Mouse (Mus musculus) ES-E14 (cell line): ENCODE measurements at regions not wholly inside any gene's neighbourhood (a gene's known extent, or its start where the extent isn't known, plus 50 kb on each side); places are given as distances from the start of the nearest gene placed in this dataset.
A peak's percentile ranks its signal among the peaks of the same experiment; 100 is the strongest.

ENCODE experiments used
- DNase-seq: peaks from one replicate; pipeline ENCODE4 v3.0.0-alpha.2; 2013; ENCODE audit warnings: low read depth, low spot score
- H3K27ac ChIP-seq: 2 replicates; pipeline ENCODE4 v1.5.1; 2012; ENCODE audit warnings: low read depth, mild to moderate bottlenecking, low read length, moderate library complexity, mixed read lengths; ENCODE audit not compliant: poor library complexity, insufficient read depth, severe bottlenecking
- H3K36me3 ChIP-seq: 2 replicates; pipeline ENCODE4 v1.6.1; 2012; ENCODE audit warnings: mild to moderate bottlenecking, low read length, moderate library complexity, mixed read lengths; ENCODE audit not compliant: control insufficient read depth, poor library complexity, insufficient read depth, severe bottlenecking
- H3K4me1 ChIP-seq, 2 experiments: fragments of 150-350 bp in 1 of 2; sonication (generic) in 1 of 2; 2 replicates each; pipeline ENCODE4 v1.6.1; 2012; ENCODE audit warnings: low read length in 2 of 2, mild to moderate bottlenecking in 1 of 2, mixed read lengths in 1 of 2; ENCODE audit not compliant: control insufficient read depth in 2 of 2, insufficient read depth in 2 of 2, poor library complexity in 1 of 2
- H3K4me3 ChIP-seq, 2 experiments: fragments of 150-350 bp in 1 of 2; sonication (generic) in 1 of 2; 2 replicates each; pipeline ENCODE4 v1.5.1; 2012; ENCODE audit warnings: low read length in 2 of 2, low read depth in 1 of 2, mild to moderate bottlenecking in 1 of 2, mixed read lengths in 1 of 2; ENCODE audit not compliant: insufficient read depth in 1 of 2, poor library complexity in 1 of 2, severe bottlenecking in 1 of 2
- H3K9ac ChIP-seq: 2 replicates; pipeline ENCODE4 v1.6.1; 2012; ENCODE audit warnings: low read depth, mild to moderate bottlenecking, low read length, mixed read lengths; ENCODE audit not compliant: poor library complexity, insufficient read depth, severe bottlenecking
- H3K9me3 ChIP-seq: fragments of 150-350 bp; sonication (generic); 2 replicates; pipeline ENCODE4 v1.6.1; 2012; ENCODE audit warnings: low read depth, mild to moderate bottlenecking, low read length; ENCODE audit not compliant: control insufficient read depth, insufficient read depth
- CHD2 ChIP-seq: IDR thresholded peaks from 2 replicates; pipeline ENCODE4 v1.6.1; 2014; ENCODE audit warnings: mild to moderate bottlenecking, low read depth, low read length, inconsistent platforms
- HCFC1 ChIP-seq: IDR thresholded peaks from 2 replicates; pipeline ENCODE4 v1.6.1; 2012; ENCODE audit warnings: low read length, inconsistent platforms, borderline replicate concordance; ENCODE audit not compliant: insufficient read depth
- MAFK ChIP-seq: IDR thresholded peaks from 2 replicates; pipeline ENCODE4 v1.6.1; 2014; ENCODE audit warnings: mild to moderate bottlenecking, low read depth, low read length, inconsistent platforms; ENCODE audit not compliant: insufficient read depth
- ZC3H11A ChIP-seq: IDR thresholded peaks from 2 replicates; pipeline ENCODE4 v1.6.1; 2012; ENCODE audit warnings: low read depth, mild to moderate bottlenecking, inconsistent platforms, low read length, borderline replicate concordance
- ZNF384 ChIP-seq: IDR thresholded peaks from 2 replicates; pipeline ENCODE4 v1.6.1; 2012; ENCODE audit warnings: low read depth, low read length, inconsistent platforms
- in situ Hi-C, 2 experiments: fragments of 600-800 bp; cut with MboI; formaldehyde crosslinking; loops; one replicate each; pipeline ENCODE4 v1.15.1; 2025; ENCODE audit warnings: low sequenced_read_pairs in 2 of 2, inconsistent platforms in 1 of 2; ENCODE audit not compliant: unreplicated experiment in 2 of 2

GRCm38 (mm10) chr4:105349316-105350207 is 192.4 kb downstream of the Plpp3 start:
- TF ChIP-seq ZC3H11A (no peak), CHD2 (no peak), MAFK (no peak), HCFC1 (no peak), ZNF384 (no peak)
- Histone ChIP-seq H3K4me3 (no peak overlapping the region), H3K27ac (no peak overlapping the region), H3K9me3 (no peaks in the 10 kb centered on the region), H3K36me3 (no peaks in the 10 kb centered on the region), H3K9ac (no peak overlapping the region), H3K4me1 (no peaks in the 10 kb centered on the region)
- in situ Hi-C loops, result no loop called here
- no peak for DNase-seq

- no peaks in the 10 kb centered on the region for H3K9me3 ChIP-seq
- peak; percentile 11 for DNase-seq
- no peak for TF ChIP-seq ZC3H11A
- TF ChIP-seq ZNF384, result no peak
- no peak for TF ChIP-seq MAFK
- TF ChIP-seq CHD2, result no peak
- no peak for TF ChIP-seq HCFC1
- no peaks in the 10 kb centered on the region for H3K36me3 ChIP-seq
- H3K4me3 ChIP-seq, result no peak overlapping the region
- no peak overlapping the region for H3K27ac ChIP-seq
- no peak overlapping the region for H3K9ac ChIP-seq
- no peaks in the 10 kb centered on the region for H3K4me1 ChIP-seq
- in situ Hi-C loops, result no loop called here
These were observed 195.2 kb downstream of the Plpp3 start for GRCm38 (mm10) chr4:105352342-105352741.

GRCm38 (mm10) chr4:105352953-105353352 is 195.8 kb downstream of the Plpp3 start:
- H3K27ac ChIP-seq, result no peak overlapping the region
- H3K36me3 ChIP-seq, result no peaks in the 10 kb centered on the region
- no peaks in the 10 kb centered on the region for H3K4me1 ChIP-seq
- no peak for TF ChIP-seq ZNF384
- TF ChIP-seq ZC3H11A, result no peak
- TF ChIP-seq MAFK, result no peak
- no peak for TF ChIP-seq HCFC1
- TF ChIP-seq CHD2, result no peak
- DNase-seq, result no peak
- H3K4me3 ChIP-seq, result no peak overlapping the region
- no peaks in the 10 kb centered on the region for H3K9me3 ChIP-seq
- in situ Hi-C loops, result no loop called here
- no peak overlapping the region for H3K9ac ChIP-seq

GRCm38 (mm10) chr4:105354097-105354496 is 196.9 kb downstream of the Plpp3 start:
- Histone ChIP-seq H3K9me3 (no peaks in the 10 kb centered on the region), H3K4me1 (no peaks in the 10 kb centered on the region), H3K4me3 (no peak overlapping the region), H3K9ac (no peak overlapping the region), H3K36me3 (no peaks in the 10 kb centered on the region), H3K27ac (no peak overlapping the region)
- DNase-seq, result no peak
- no peak for TF ChIP-seq MAFK
- TF ChIP-seq ZNF384, result no peak
- no peak for TF ChIP-seq ZC3H11A
- no peak for TF ChIP-seq HCFC1
- TF ChIP-seq CHD2, result no peak
- in situ Hi-C loops, result no loop called here
